Mouse (Mus musculus): ENCODE measurements around the gene Asb16.

GRCm38 (mm10) chr11:102312586-102312985, 44.0 kb downstream of the Asb16 start:
- TF ChIP-seq CTCF (IDR thresholded peaks at IDR 0.05; ENCODE audit: low read depth, low read length) = no peak
- TF ChIP-seq GATA1 (IDR thresholded peaks at IDR 0.05; ENCODE audit: borderline replicate concordance, low read length) = no peak
- no peak for TF ChIP-seq TAL1 (conservative IDR thresholded peaks at IDR 0.05; ENCODE audit: low read depth, low read length)
